Mouse (Mus musculus) kidney, adult 2 months (tissue): ENCODE measurements at regions not wholly inside any gene's neighbourhood (a gene's known extent, or its start where the extent isn't known, plus 50 kb on each side); places are given as distances from the start of the nearest gene placed in this dataset.

Source experiments
- DNase-seq: peaks from one replicate; pipeline ENCODE4 v3.0.0; 2021
- H3K27ac ChIP-seq: fragments of 200-500 bp; 2 replicates; pipeline ENCODE4 v1.5.1; 2012; ENCODE audit warnings: low read depth, low read length, control low read depth, inconsistent platforms; ENCODE audit not compliant: insufficient read depth
- H3K27me3 ChIP-seq: fragments of 200-500 bp; replicated peaks from 2 replicates; pipeline ENCODE4 v1.6.1; 2012; ENCODE audit warnings: mild to moderate bottlenecking, moderate library complexity, low read length, inconsistent platforms; ENCODE audit not compliant: control insufficient read depth, insufficient read depth
- H3K36me3 ChIP-seq: fragments of 200-500 bp; 2 replicates; pipeline ENCODE4 v1.6.1; 2012; ENCODE audit warnings: mild to moderate bottlenecking, moderate library complexity, low read length, inconsistent platforms; ENCODE audit not compliant: control insufficient read depth, insufficient read depth
- H3K4me1 ChIP-seq: fragments of 200-500 bp; 2 replicates; pipeline ENCODE4 v1.6.1; 2011; ENCODE audit warnings: low read length; ENCODE audit not compliant: control insufficient read depth, insufficient read depth
- H3K4me3 ChIP-seq: fragments of 200-500 bp; 2 replicates; pipeline ENCODE4 v1.5.1; 2011; ENCODE audit warnings: mild to moderate bottlenecking, low read depth, low read length, control low read depth; ENCODE audit not compliant: insufficient read depth
- CTCF ChIP-seq: fragments of 200-500 bp; conservative IDR thresholded peaks from 2 replicates; pipeline ENCODE4 v1.5.1; 2011; ENCODE audit warnings: low read depth, mild to moderate bottlenecking, control low read depth, low read length, moderate library complexity, mixed read lengths; ENCODE audit not compliant: insufficient read depth, insufficient read length
- POLR2A ChIP-seq: fragments of 200-500 bp; IDR thresholded peaks from one replicate; pipeline ENCODE4 v1.6.1; 2011; ENCODE audit warnings: low read depth, low read length, control low read depth
- WGBS: fragments of 180-500 bp; shearing (Covaris S2); methylation state at CpG from one replicate; pipeline ENCODE4 v1.1.7; 2018; 5-methylcytosine and 5-hydroxymethylcytosine counted together

- H3K4me1 ChIP-seq = no peaks in the 10 kb centered on the region
- H3K4me3 ChIP-seq = no peak overlapping the region
- TF ChIP-seq CTCF (no peak), POLR2A (no peak)
- no peaks in the 10 kb centered on the region for H3K36me3 ChIP-seq
- peak; percentile 32 for DNase-seq
- no peak overlapping the region for H3K27ac ChIP-seq
- no peaks in the 10 kb centered on the region for H3K27me3 ChIP-seq
Measured at GRCm38 (mm10) chr6:101921186-101921585, 543.5 kb upstream of the Pdzrn3 start.

- Histone ChIP-seq H3K27ac (no peak overlapping the region), H3K27me3 (no peaks in the 10 kb centered on the region), H3K36me3 (no peaks in the 10 kb centered on the region), H3K4me3 (no peak overlapping the region), H3K4me1 (no peaks in the 10 kb centered on the region)
- no peak for TF ChIP-seq CTCF
- no peak for TF ChIP-seq POLR2A
- DNase-seq = no peak
Measured at GRCm38 (mm10) chr6:101918914-101919313, 541.2 kb upstream of the Pdzrn3 start.

GRCm38 (mm10) chr6:101905029-101905342 lies 527.3 kb upstream of the Pdzrn3 start:
- Histone ChIP-seq H3K27me3 (no peaks in the 10 kb centered on the region), H3K27ac (no peak overlapping the region), H3K4me1 (no peaks in the 10 kb centered on the region), H3K4me3 (no peak overlapping the region), H3K36me3 (no peaks in the 10 kb centered on the region)
- WGBS = 90% methylated on average over 2 of the region's 2 CpGs
- TF ChIP-seq CTCF (no peak), POLR2A (no peak)
- no peak for DNase-seq

- H3K4me1 ChIP-seq = no peaks in the 10 kb centered on the region
- 18% methylated on average over 2 of the region's 2 CpGs for WGBS
- H3K27ac ChIP-seq = no peak overlapping the region
- DNase-seq = no peak
- no peaks in the 10 kb centered on the region for H3K27me3 ChIP-seq
- no peak overlapping the region for H3K4me3 ChIP-seq
- no peaks in the 10 kb centered on the region for H3K36me3 ChIP-seq
- TF ChIP-seq POLR2A (no peak), CTCF (no peak)
Measured at GRCm38 (mm10) chr6:101904234-101905028, 526.7 kb upstream of the Pdzrn3 start.

- TF ChIP-seq POLR2A = no peak
- no peak for TF ChIP-seq CTCF
- no peaks in the 10 kb centered on the region for H3K4me1 ChIP-seq
- 85% methylated on average over 2 of the region's 2 CpGs for WGBS
- H3K27ac ChIP-seq = no peak overlapping the region
- H3K27me3 ChIP-seq = no peaks in the 10 kb centered on the region
- no peak overlapping the region for H3K4me3 ChIP-seq
- H3K36me3 ChIP-seq = no peaks in the 10 kb centered on the region
- DNase-seq = no peak
Measured at GRCm38 (mm10) chr6:101902276-101902675, 524.6 kb upstream of the Pdzrn3 start.

GRCm38 (mm10) chr6:101898544-101898943 lies 520.8 kb upstream of the Pdzrn3 start:
- TF ChIP-seq POLR2A = no peak
- Histone ChIP-seq H3K4me3 (no peak overlapping the region), H3K36me3 (no peaks in the 10 kb centered on the region), H3K27ac (no peak overlapping the region), H3K27me3 (no peaks in the 10 kb centered on the region), H3K4me1 (no peaks in the 10 kb centered on the region)
- no peak for DNase-seq
- 76% methylated on average over 4 of the region's 4 CpGs for WGBS

- Histone ChIP-seq H3K36me3 (no peaks in the 10 kb centered on the region), H3K27me3 (no peaks in the 10 kb centered on the region; the same call in 1 of the 2 replicates), H3K27ac (no peak overlapping the region), H3K4me1 (no peaks in the 10 kb centered on the region), H3K4me3 (no peak overlapping the region)
- no peak for TF ChIP-seq POLR2A
- no peak for DNase-seq
Measured at GRCm38 (mm10) chr6:101890655-101891054, 513.0 kb upstream of the Pdzrn3 start.

GRCm38 (mm10) chr6:101882938-101883337 lies 505.2 kb upstream of the Pdzrn3 start:
- H3K36me3 ChIP-seq = no peaks in the 10 kb centered on the region
- WGBS = 45% methylated on average over 4 of the region's 4 CpGs
- DNase-seq = no peak
- H3K27me3 ChIP-seq = no peaks in the 10 kb centered on the region
- TF ChIP-seq POLR2A = no peak
- no peak for TF ChIP-seq CTCF
- no peak overlapping the region for H3K27ac ChIP-seq
- H3K4me3 ChIP-seq = no peak overlapping the region
- H3K4me1 ChIP-seq = no peaks in the 10 kb centered on the region
